Mouse (Mus musculus) liver, embryonic 14.5 days (tissue): ENCODE measurements around the gene Csf1. TPM values are rescaled to one million over a fixed set of nuclear protein-coding genes. Genes with fewer than 3 reads are reported as not detected.

Experiments used
- ATAC-seq: fragments of 200-750 bp; cut with Nextera tagmentation; 2 replicates; pipeline ENCODE4 v1.8.0; 2017; ENCODE audit warnings: moderate number of reproducible peaks, mild to moderate bottlenecking, moderate library complexity; ENCODE audit not compliant: insufficient read depth
- DNase-seq, 3 experiments: peaks; one replicate each; pipeline ENCODE4 v3.0.0-alpha.2; 2012 to 2013; ENCODE audit warnings: low read depth in 3 of 3, low spot score in 3 of 3
- H3K27ac ChIP-seq: fragments of 300-500 bp; sonication (generic); 2 replicates; pipeline ENCODE4 v1.5.1; 2014; ENCODE audit warnings: moderate library complexity, mild to moderate bottlenecking, control low read depth, inconsistent platforms
- H3K27me3 ChIP-seq: fragments of 300-500 bp; sonication (generic); 2 replicates; pipeline ENCODE4 v1.6.1; 2014; ENCODE audit warnings: mild to moderate bottlenecking, low read length, moderate library complexity; ENCODE audit not compliant: control insufficient read depth, insufficient read depth
- H3K36me3 ChIP-seq: fragments of 300-500 bp; sonication (generic); replicated peaks from 2 replicates; pipeline ENCODE4 v1.6.1; 2014; ENCODE audit warnings: low read depth; ENCODE audit not compliant: control insufficient read depth, insufficient read depth
- H3K4me1 ChIP-seq, 2 experiments: fragments of 200-500 bp in 1 of 2; fragments of 300-500 bp in 1 of 2; sonication (generic) in 1 of 2; replicated peaks; 2 replicates each; pipeline ENCODE4 v1.6.1; 2012 to 2014; ENCODE audit warnings: antibody characterized with exemption in 1 of 2, inconsistent platforms in 1 of 2, low read length in 1 of 2; ENCODE audit not compliant: control insufficient read depth in 2 of 2, insufficient read depth in 2 of 2
- H3K4me2 ChIP-seq: fragments of 300-500 bp; sonication (generic); 2 replicates; pipeline ENCODE4 v1.6.1; 2014; ENCODE audit warnings: low read depth, mild to moderate bottlenecking, control low read depth, moderate library complexity
- H3K4me3 ChIP-seq, 2 experiments: fragments of 200-500 bp in 1 of 2; fragments of 300-500 bp in 1 of 2; sonication (generic) in 1 of 2; 2 replicates each; pipeline ENCODE4 v1.5.1; 2012 to 2014; ENCODE audit warnings: low read depth in 2 of 2, low read length in 2 of 2, mild to moderate bottlenecking in 2 of 2, control low read depth in 1 of 2, inconsistent platforms in 1 of 2, moderate library complexity in 1 of 2; ENCODE audit not compliant: insufficient read depth in 1 of 2
- H3K9ac ChIP-seq: fragments of 300-500 bp; sonication (generic); replicated peaks from 2 replicates; pipeline ENCODE4 v1.6.1; 2014; ENCODE audit warnings: mild to moderate bottlenecking, control low read depth, moderate library complexity
- H3K9me3 ChIP-seq: fragments of 300-500 bp; sonication (generic); 2 replicates; pipeline ENCODE4 v1.6.1; 2016; ENCODE audit warnings: low read length, mixed read lengths; ENCODE audit not compliant: control insufficient read depth
- CTCF ChIP-seq: IDR thresholded peaks from 2 replicates; pipeline ENCODE4 v1.5.1; 2016; ENCODE audit warnings: antibody characterized with exemption, low read depth, control low read depth
- EP300 ChIP-seq: IDR thresholded peaks from 2 replicates; pipeline ENCODE4 v1.6.1; 2016; ENCODE audit warnings: antibody characterized with exemption, low read depth
- whole genome bisulfite sequencing: fragments of 180-500 bp; shearing (Covaris S2); extraction: QIAGEN DNeasy Blood & Tissue Kit; methylation state at CpG from one replicate; pipeline ENCODE4 v1.1.7; 2014; ENCODE audit not compliant: insufficient replicate concordance; 5-methylcytosine and 5-hydroxymethylcytosine counted together
- polyA plus RNA-seq, 2 experiments: library from polyadenylated mRNA; depleted of rRNA in 1 of 2; stranded (reverse) in 1 of 2; unstranded in 1 of 2; fragments of >200 nt; fragmentation: Nextera tagmentation in 1 of 2; extraction: Ambion mirVana in 1 of 2; gene quantifications; 2 replicates each; pipeline versions ENCODE4 v1.2.1 to v1.2.3; 2012 to 2014

Csf1 gene
- polyA plus RNA-seq, 2 experiments, result 4.4 to 5.9 TPM

DNA sequence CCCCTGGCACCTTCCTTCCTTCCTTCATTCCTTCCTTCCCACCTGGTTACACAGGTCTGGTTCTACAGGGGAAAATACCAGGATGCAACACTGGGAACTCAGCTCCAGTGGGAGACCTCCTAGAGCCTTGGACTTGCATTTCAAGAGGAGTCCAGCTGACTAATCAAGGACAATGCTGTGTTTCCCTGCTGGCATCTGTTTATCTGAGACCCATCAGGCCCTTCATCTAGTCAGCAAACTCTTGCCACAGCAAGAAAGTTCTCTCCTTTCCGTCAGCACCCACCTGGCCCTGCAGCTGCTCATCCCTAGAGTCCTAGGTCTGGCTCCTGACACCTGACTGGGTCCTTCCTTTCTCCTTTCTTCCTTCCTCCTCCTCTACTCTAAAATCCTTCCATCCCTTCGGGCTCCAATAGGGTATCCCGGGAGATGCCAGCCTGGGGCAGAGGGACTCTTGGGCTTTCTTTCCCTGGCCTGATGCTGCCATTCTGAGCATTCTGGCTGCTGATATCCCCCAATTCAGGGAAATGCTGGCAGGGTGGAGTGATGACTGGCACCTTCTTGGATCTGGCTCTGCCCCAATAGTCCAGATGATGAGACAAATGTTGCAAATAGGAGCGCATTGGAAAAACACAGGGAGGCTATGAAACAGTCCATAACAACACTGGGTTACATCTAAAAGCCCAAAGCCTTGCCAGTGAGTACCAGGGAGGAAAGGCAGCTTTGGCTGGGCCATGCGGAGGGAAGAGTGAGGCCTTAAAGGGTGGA lies 2.7 kb downstream of the Csf1 start:
- Histone ChIP-seq H3K27ac (no peak overlapping the region), H3K36me3 (no peaks in the 10 kb centered on the region), H3K9ac (no peak overlapping the region), H3K4me2 (no peak overlapping the region), H3K27me3 (peaks cover 25% of the 10 kb centered on the region), H3K9me3 (no peaks in the 10 kb centered on the region), H3K4me3 (no peak overlapping the region), H3K4me1 (peaks cover 0 to 4% of the 10 kb centered on the region in 2 experiments; a peak in 1 of 4 replicates)
- ATAC-seq, result no peak
- DNase-seq, result no peak
- TF ChIP-seq CTCF, result no peak
- TF ChIP-seq EP300, result no peak
- WGBS, result 67% methylated on average over 5 of the region's 5 CpGs

- H3K9me3 ChIP-seq, result no peaks in the 10 kb centered on the region
- H3K27ac ChIP-seq, result no peak overlapping the region
- H3K4me2 ChIP-seq, result no peak overlapping the region
- peaks cover 25% of the 10 kb centered on the region for H3K27me3 ChIP-seq
- DNase-seq (no peak), ATAC-seq (no peak)
- 49% methylated on average over 2 of the region's 2 CpGs for WGBS
- H3K36me3 ChIP-seq, result no peaks in the 10 kb centered on the region
- no peak overlapping the region for H3K9ac ChIP-seq
- TF ChIP-seq CTCF (no peak), EP300 (no peak)
- H3K4me1 ChIP-seq, result peaks cover 0 to 4% of the 10 kb centered on the region in 2 experiments; a peak in 1 of 4 replicates
- H3K4me3 ChIP-seq, result no peak overlapping the region
These were observed 3.8 kb downstream of the Csf1 start for GRCm38 (mm10) chr3:107756481-107756866.

DNA sequence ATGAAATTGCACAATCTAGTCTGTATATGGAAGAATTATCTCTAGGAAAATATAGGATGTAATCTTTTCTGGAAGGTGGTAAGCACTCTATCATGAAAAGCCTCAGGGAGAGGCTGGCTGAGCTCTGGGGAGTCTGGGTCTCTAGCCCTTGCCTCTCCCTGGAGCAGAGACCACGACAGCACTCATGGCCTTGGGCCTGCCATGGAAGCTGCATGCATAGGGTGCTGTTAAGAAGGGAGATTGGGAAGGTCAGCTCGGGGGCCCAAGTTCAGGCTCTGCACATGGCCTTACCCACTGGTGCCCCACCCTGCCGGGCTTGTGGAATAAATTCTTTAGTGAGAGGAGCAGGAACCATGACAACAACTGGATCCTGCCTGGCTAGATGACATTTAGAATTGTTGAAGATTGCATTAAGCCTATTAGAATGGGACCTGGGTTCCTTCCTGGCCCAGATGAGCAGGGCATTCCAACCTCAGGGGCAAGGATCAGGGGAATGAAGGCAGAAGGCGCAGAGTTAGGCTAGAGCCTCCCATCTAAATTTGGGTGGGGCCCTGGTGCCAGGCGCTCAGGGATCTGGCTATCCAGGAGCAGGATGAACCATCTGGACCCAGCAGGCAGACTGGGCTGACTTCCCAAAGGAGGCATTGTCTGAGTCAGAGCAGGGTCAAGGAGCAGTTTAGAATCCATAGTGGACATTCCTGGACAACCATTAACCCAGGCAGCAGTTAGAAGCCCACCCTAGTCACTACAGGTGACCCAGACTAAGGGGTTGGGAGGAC lies 4.4 kb downstream of the Csf1 start:
- Histone ChIP-seq H3K36me3 (no peaks in the 10 kb centered on the region), H3K27ac (no peak overlapping the region), H3K27me3 (peaks cover 19% of the 10 kb centered on the region), H3K9ac (no peak overlapping the region), H3K4me3 (no peak overlapping the region), H3K4me2 (no peak overlapping the region), H3K4me1 (peaks cover 0 to 4% of the 10 kb centered on the region in 2 experiments; a peak in 2 of 4 replicates), H3K9me3 (no peaks in the 10 kb centered on the region)
- TF ChIP-seq CTCF (no peak), EP300 (no peak)
- DNase-seq (no peak), ATAC-seq (no peak)
- 45% methylated on average over 5 of the region's 5 CpGs for WGBS

GRCm38 (mm10) chr3:107754632-107755031 lies 5.6 kb downstream of the Csf1 start:
- ATAC-seq (no peak), DNase-seq (peak in 2 of 3 experiments; percentile 23 to 36)
- TF ChIP-seq CTCF (peak; percentile 82), EP300 (no peak)
- H3K36me3 ChIP-seq, result no peaks in the 10 kb centered on the region
- H3K27ac ChIP-seq, result no peak overlapping the region
- H3K9ac ChIP-seq, result no peak overlapping the region
- 33% methylated on average over 3 of the region's 3 CpGs for WGBS
- peaks cover 0 to 4% of the 10 kb centered on the region in 2 experiments; a peak in 2 of 4 replicates for H3K4me1 ChIP-seq
- peaks cover 7% of the 10 kb centered on the region for H3K27me3 ChIP-seq
- H3K4me3 ChIP-seq, result no peak overlapping the region
- H3K4me2 ChIP-seq, result no peak overlapping the region
- H3K9me3 ChIP-seq, result no peaks in the 10 kb centered on the region

GRCm38 (mm10) chr3:107751607-107752006 lies 8.7 kb downstream of the Csf1 start:
- H3K36me3 ChIP-seq, result no peaks in the 10 kb centered on the region
- TF ChIP-seq EP300, result no peak
- no peak for TF ChIP-seq CTCF
- H3K4me1 ChIP-seq, result no peaks in the 10 kb centered on the region; a peak in 1 of 4 replicates
- WGBS, result 65% methylated on average over 3 of the region's 3 CpGs
- H3K27ac ChIP-seq, result no peak overlapping the region
- DNase-seq (no peak), ATAC-seq (no peak)
- no peaks in the 10 kb centered on the region for H3K27me3 ChIP-seq
- no peak overlapping the region for H3K4me2 ChIP-seq
- no peaks in the 10 kb centered on the region for H3K9me3 ChIP-seq
- H3K4me3 ChIP-seq, result no peak overlapping the region
- H3K9ac ChIP-seq, result no peak overlapping the region
